Mouse (Mus musculus): ENCODE measurements around the gene Slc36a3.
"Not testable (repeated sequence)": the region's sequence is repeated elsewhere in the genome, so short reads cannot be mapped to it uniquely, and the experiment has no call there.

Gene Slc36a3

GRCm38 (mm10) chr11:55110566-55111169 lies 40.8 kb downstream of the Slc36a3 start:
- in situ Hi-C loops (cut with MboI; ENCODE audit: low sequenced_read_pairs), result no loop called here

- in situ Hi-C loops (cut with MboI; ENCODE audit: low sequenced_read_pairs), result no loop called here
These were observed 41.8 kb downstream of the Slc36a3 start for GRCm38 (mm10) chr11:55109521-55110300.

- in situ Hi-C loops (cut with MboI; ENCODE audit: low sequenced_read_pairs), result no loop called here
These were observed 44.9 kb downstream of the Slc36a3 start for GRCm38 (mm10) chr11:55106636-55107035.

- in situ Hi-C loops (cut with MboI; ENCODE audit: low sequenced_read_pairs), result no loop called here
These were observed 46.1 kb downstream of the Slc36a3 start for GRCm38 (mm10) chr11:55105389-55105788.

GRCm38 (mm10) chr11:55103229-55103628 lies 48.3 kb downstream of the Slc36a3 start:
- in situ Hi-C loops (cut with MboI; ENCODE audit: low sequenced_read_pairs), result no loop called here

- in situ Hi-C loops (cut with MboI; ENCODE audit: low sequenced_read_pairs), result no loop called here
These were observed 49.5 kb downstream of the Slc36a3 start for GRCm38 (mm10) chr11:55102015-55102414.

- in situ Hi-C loops (cut with MboI; ENCODE audit: low sequenced_read_pairs), result no loop called here
These were observed 51.6 kb downstream of the Slc36a3 start for GRCm38 (mm10) chr11:55099868-55100267.

GRCm38 (mm10) chr11:55099019-55099771 lies 52.3 kb downstream of the Slc36a3 start:
- in situ Hi-C loops (cut with MboI; ENCODE audit: low sequenced_read_pairs), result no loop called here

GRCm38 (mm10) chr11:55098189-55098915 lies 53.2 kb downstream of the Slc36a3 start:
- in situ Hi-C loops (cut with MboI; ENCODE audit: low sequenced_read_pairs), result no loop called here

GRCm38 (mm10) chr11:55097463-55098188 lies 53.9 kb downstream of the Slc36a3 start, which contains the start of gene Gm2a:
Gene Gm2a (plus strand): TSS chr11:55098115.
- in situ Hi-C loops (cut with MboI; ENCODE audit: low sequenced_read_pairs), result no loop called here

GRCm38 (mm10) chr11:55096731-55097462 lies 54.6 kb downstream of the Slc36a3 start:
- in situ Hi-C loops (cut with MboI; ENCODE audit: low sequenced_read_pairs), result no loop called here

- in situ Hi-C loops (cut with MboI; ENCODE audit: low sequenced_read_pairs), result not testable (repeated sequence)
These were observed 55.2 kb downstream of the Slc36a3 start for GRCm38 (mm10) chr11:55096296-55096695.

GRCm38 (mm10) chr11:55093096-55093495 lies 58.4 kb downstream of the Slc36a3 start:
- in situ Hi-C loops (cut with MboI; ENCODE audit: low sequenced_read_pairs), result no loop called here

GRCm38 (mm10) chr11:55089892-55090291 lies 61.6 kb downstream of the Slc36a3 start:
- in situ Hi-C loops (cut with MboI; ENCODE audit: low sequenced_read_pairs), result no loop called here

- in situ Hi-C loops (cut with MboI; ENCODE audit: low sequenced_read_pairs), result no loop called here
These were observed 64.5 kb downstream of the Slc36a3 start for GRCm38 (mm10) chr11:55087006-55087405.

GRCm38 (mm10) chr11:55085396-55085795 lies 66.1 kb downstream of the Slc36a3 start:
- in situ Hi-C loops (cut with MboI; ENCODE audit: low sequenced_read_pairs), result no loop called here

GRCm38 (mm10) chr11:55084629-55085028 lies 66.9 kb downstream of the Slc36a3 start:
- in situ Hi-C loops (cut with MboI; ENCODE audit: low sequenced_read_pairs), result no loop called here

GRCm38 (mm10) chr11:55081206-55081605 lies 70.3 kb downstream of the Slc36a3 start:
- in situ Hi-C loops (cut with MboI; ENCODE audit: low sequenced_read_pairs), result no loop called here

- in situ Hi-C loops (cut with MboI; ENCODE audit: low sequenced_read_pairs), result no loop called here
These were observed 72.3 kb downstream of the Slc36a3 start for GRCm38 (mm10) chr11:55079180-55079579.

- in situ Hi-C loops (cut with MboI; ENCODE audit: low sequenced_read_pairs), result no loop called here
These were observed 73.0 kb downstream of the Slc36a3 start for GRCm38 (mm10) chr11:55078502-55078901.

All from CH12F3 (cell line).